Mouse (Mus musculus): Measurements from ENCODE around the gene Tirap. TPM values are rescaled to one million over a fixed set of nuclear protein-coding genes. Genes with fewer than 3 reads are reported as not detected.

The Tirap gene
- polyA plus RNA-seq, 1 experiment: 5.4 TPM

GRCm38 (mm10) chr9:35198945-35199771 is 933 bp downstream of the Tirap start:
- Histone ChIP-seq H3ac (ENCODE audit: control insufficient read depth, insufficient read length, low read depth) (peak overlapping the region; percentile 62), H3K36me3 (ENCODE audit: control insufficient read depth, insufficient read depth) (no peaks in the 10 kb centered on the region), H3K27me3 (ENCODE audit: control insufficient read depth, insufficient read depth, insufficient read length) (no peaks in the 10 kb centered on the region), H3K79me3 (ENCODE audit: low read depth) (no peaks in the 10 kb centered on the region), H3K79me2 (ENCODE audit: control insufficient read depth, insufficient read depth) (peaks cover 14% of the 10 kb centered on the region), H3K4me3 (ENCODE audit: insufficient read depth, poor library complexity, severe bottlenecking) (peak overlapping the region; percentile 55)
- TF ChIP-seq USF1 (IDR thresholded peaks at IDR 0.05; ENCODE audit: low read depth) (no peak), MYOD1 (IDR thresholded peaks at IDR 0.05; ENCODE audit: control insufficient read depth, insufficient read length, low read depth) (no peak), CTCF (IDR thresholded peaks at IDR 0.05; ENCODE audit: control insufficient read depth, insufficient read depth, insufficient read length) (no peak), FOSL1 (IDR thresholded peaks at IDR 0.05; ENCODE audit: insufficient read depth, low read length, poor library complexity, severe bottlenecking) (no peak), MYOG (IDR thresholded peaks at IDR 0.05; ENCODE audit: control insufficient read depth, extremely low read depth, insufficient read length) (no peak), CEBPB (IDR thresholded peaks at IDR 0.05; ENCODE audit: low read depth) (no peak), MAX (IDR thresholded peaks at IDR 0.05) (no peak)

- no peak for TF ChIP-seq FOSL1 (IDR thresholded peaks at IDR 0.05; ENCODE audit: insufficient read depth, low read length, poor library complexity, severe bottlenecking)
- TF ChIP-seq MAX (IDR thresholded peaks at IDR 0.05): no peak
- no peak for TF ChIP-seq USF1 (IDR thresholded peaks at IDR 0.05; ENCODE audit: low read depth)
- TF ChIP-seq CTCF (IDR thresholded peaks at IDR 0.05; ENCODE audit: control insufficient read depth, insufficient read depth, insufficient read length): no peak
- TF ChIP-seq MYOD1 (IDR thresholded peaks at IDR 0.05; ENCODE audit: control insufficient read depth, insufficient read length, low read depth): no peak
- TF ChIP-seq MYOG (IDR thresholded peaks at IDR 0.05; ENCODE audit: control insufficient read depth, extremely low read depth, insufficient read length): no peak
- TF ChIP-seq CEBPB (IDR thresholded peaks at IDR 0.05; ENCODE audit: low read depth): no peak
- Histone ChIP-seq H3K79me2 (ENCODE audit: control insufficient read depth, insufficient read depth) (peaks cover 14% of the 10 kb centered on the region), H3K79me3 (ENCODE audit: low read depth) (peaks cover 1% of the 10 kb centered on the region), H3K36me3 (ENCODE audit: control insufficient read depth, insufficient read depth) (no peaks in the 10 kb centered on the region), H3ac (ENCODE audit: control insufficient read depth, insufficient read length, low read depth) (no peak overlapping the region), H3K27me3 (ENCODE audit: control insufficient read depth, insufficient read depth, insufficient read length) (no peaks in the 10 kb centered on the region), H3K4me3 (ENCODE audit: insufficient read depth, poor library complexity, severe bottlenecking) (no peak overlapping the region)
Measured at GRCm38 (mm10) chr9:35198351-35198750, 1.7 kb downstream of the Tirap start.

GRCm38 (mm10) chr9:35197625-35198024 is 2.5 kb downstream of the Tirap start:
- TF ChIP-seq USF1 (IDR thresholded peaks at IDR 0.05; ENCODE audit: low read depth): no peak
- no peak for TF ChIP-seq FOSL1 (IDR thresholded peaks at IDR 0.05; ENCODE audit: insufficient read depth, low read length, poor library complexity, severe bottlenecking)
- TF ChIP-seq CTCF (IDR thresholded peaks at IDR 0.05; ENCODE audit: control insufficient read depth, insufficient read depth, insufficient read length): no peak
- no peak for TF ChIP-seq MYOD1 (IDR thresholded peaks at IDR 0.05; ENCODE audit: control insufficient read depth, insufficient read length, low read depth)
- no peak for TF ChIP-seq MYOG (IDR thresholded peaks at IDR 0.05; ENCODE audit: control insufficient read depth, extremely low read depth, insufficient read length)
- no peak for TF ChIP-seq MAX (IDR thresholded peaks at IDR 0.05)
- TF ChIP-seq CEBPB (IDR thresholded peaks at IDR 0.05; ENCODE audit: low read depth): no peak
- Histone ChIP-seq H3K4me3 (ENCODE audit: insufficient read depth, poor library complexity, severe bottlenecking) (no peak overlapping the region), H3K79me2 (ENCODE audit: control insufficient read depth, insufficient read depth) (peaks cover 14% of the 10 kb centered on the region), H3K36me3 (ENCODE audit: control insufficient read depth, insufficient read depth) (no peaks in the 10 kb centered on the region), H3K27me3 (ENCODE audit: control insufficient read depth, insufficient read depth, insufficient read length) (no peaks in the 10 kb centered on the region), H3K79me3 (ENCODE audit: low read depth) (peaks cover 2% of the 10 kb centered on the region), H3ac (ENCODE audit: control insufficient read depth, insufficient read length, low read depth) (no peak overlapping the region)

GRCm38 (mm10) chr9:35194048-35194447 is 6.0 kb downstream of the Tirap start:
- Histone ChIP-seq H3K36me3 (ENCODE audit: control insufficient read depth, insufficient read depth) (peaks cover 6% of the 10 kb centered on the region), H3K27me3 (ENCODE audit: control insufficient read depth, insufficient read depth, insufficient read length) (no peaks in the 10 kb centered on the region), H3K79me3 (ENCODE audit: low read depth) (peaks cover 2% of the 10 kb centered on the region), H3ac (ENCODE audit: control insufficient read depth, insufficient read length, low read depth) (no peak overlapping the region), H3K4me3 (ENCODE audit: insufficient read depth, poor library complexity, severe bottlenecking) (no peak overlapping the region), H3K79me2 (ENCODE audit: control insufficient read depth, insufficient read depth) (peaks cover 8% of the 10 kb centered on the region)
- TF ChIP-seq CTCF (IDR thresholded peaks at IDR 0.05; ENCODE audit: control insufficient read depth, insufficient read depth, insufficient read length) (no peak), USF1 (IDR thresholded peaks at IDR 0.05; ENCODE audit: low read depth) (no peak), MYOG (IDR thresholded peaks at IDR 0.05; ENCODE audit: control insufficient read depth, extremely low read depth, insufficient read length) (no peak), MAX (IDR thresholded peaks at IDR 0.05) (no peak), CEBPB (IDR thresholded peaks at IDR 0.05; ENCODE audit: low read depth) (no peak), FOSL1 (IDR thresholded peaks at IDR 0.05; ENCODE audit: insufficient read depth, low read length, poor library complexity, severe bottlenecking) (no peak), MYOD1 (IDR thresholded peaks at IDR 0.05; ENCODE audit: control insufficient read depth, insufficient read length, low read depth) (no peak)

GRCm38 (mm10) chr9:35192983-35193542 is 7.0 kb downstream of the Tirap start:
- H3K36me3 ChIP-seq (ENCODE audit: control insufficient read depth, insufficient read depth): peaks cover 6% of the 10 kb centered on the region
- TF ChIP-seq CEBPB (IDR thresholded peaks at IDR 0.05; ENCODE audit: low read depth) (no peak), MYOG (IDR thresholded peaks at IDR 0.05; ENCODE audit: control insufficient read depth, extremely low read depth, insufficient read length) (no peak), MAX (IDR thresholded peaks at IDR 0.05) (no peak), USF1 (IDR thresholded peaks at IDR 0.05; ENCODE audit: low read depth) (no peak), FOSL1 (IDR thresholded peaks at IDR 0.05; ENCODE audit: insufficient read depth, low read length, poor library complexity, severe bottlenecking) (no peak), CTCF (IDR thresholded peaks at IDR 0.05; ENCODE audit: control insufficient read depth, insufficient read depth, insufficient read length) (no peak), MYOD1 (IDR thresholded peaks at IDR 0.05; ENCODE audit: control insufficient read depth, insufficient read length, low read depth) (no peak)
- peaks cover 2% of the 10 kb centered on the region for H3K79me3 ChIP-seq (ENCODE audit: low read depth)
- H3ac ChIP-seq (ENCODE audit: control insufficient read depth, insufficient read length, low read depth): no peak overlapping the region
- no peaks in the 10 kb centered on the region for H3K79me2 ChIP-seq (ENCODE audit: control insufficient read depth, insufficient read depth)
- H3K27me3 ChIP-seq (ENCODE audit: control insufficient read depth, insufficient read depth, insufficient read length): no peaks in the 10 kb centered on the region
- no peak overlapping the region for H3K4me3 ChIP-seq (ENCODE audit: insufficient read depth, poor library complexity, severe bottlenecking)

Data from C2C12 (cell line).